Mouse (Mus musculus): ENCODE results near the gene Vil1.

The Vil1 gene

DNA sequence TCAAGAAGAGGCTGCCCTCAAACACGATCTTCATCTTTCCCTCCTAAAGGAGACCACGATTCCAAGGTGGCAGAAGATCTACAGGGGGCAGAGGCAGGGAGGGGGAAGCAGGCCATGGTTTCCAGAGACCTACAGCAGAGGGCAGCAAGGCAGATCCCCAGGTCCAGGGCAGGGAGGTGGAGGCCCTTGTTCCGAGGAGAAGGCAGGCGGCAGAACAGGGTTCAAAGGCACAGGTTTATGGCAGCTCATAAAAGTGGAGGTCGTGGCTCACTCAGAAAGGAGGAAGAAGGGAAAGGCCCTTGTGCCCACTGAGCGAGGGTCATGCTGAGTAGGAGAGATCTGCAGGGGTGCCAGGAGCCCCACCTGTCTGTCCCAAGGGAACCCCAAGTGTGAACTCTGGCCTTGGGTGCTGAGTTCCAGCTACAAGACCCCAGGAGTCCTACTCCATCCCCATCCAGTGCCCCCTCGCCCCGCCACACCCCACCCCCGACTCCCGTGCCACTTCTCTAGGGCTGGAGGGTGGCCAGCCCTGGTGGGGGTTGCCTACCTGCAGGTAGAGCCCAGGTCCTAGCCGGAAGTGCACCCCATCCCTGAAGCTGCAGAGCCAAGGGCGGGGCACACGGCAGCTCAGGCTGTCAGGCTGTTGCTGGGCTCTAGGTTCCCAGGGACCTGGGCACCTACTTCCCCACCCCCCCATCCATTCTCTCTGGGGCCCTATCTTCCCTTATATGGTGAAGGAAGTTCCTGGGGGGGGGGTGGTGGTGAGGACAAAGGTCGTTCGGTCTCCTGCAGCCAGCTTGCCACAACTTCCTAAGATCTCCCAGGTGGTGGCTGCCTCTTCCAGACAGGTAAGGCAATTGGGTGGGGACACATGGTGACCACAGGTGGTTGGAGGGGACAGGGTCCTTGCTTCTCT, at the start of gene Vil1:
Vil1 (plus strand) TSS at position 788 of the 916 bp plus-strand sequence.
- DNase-seq (ENCODE audit: low read depth, low spot score), result no peak

DNA sequence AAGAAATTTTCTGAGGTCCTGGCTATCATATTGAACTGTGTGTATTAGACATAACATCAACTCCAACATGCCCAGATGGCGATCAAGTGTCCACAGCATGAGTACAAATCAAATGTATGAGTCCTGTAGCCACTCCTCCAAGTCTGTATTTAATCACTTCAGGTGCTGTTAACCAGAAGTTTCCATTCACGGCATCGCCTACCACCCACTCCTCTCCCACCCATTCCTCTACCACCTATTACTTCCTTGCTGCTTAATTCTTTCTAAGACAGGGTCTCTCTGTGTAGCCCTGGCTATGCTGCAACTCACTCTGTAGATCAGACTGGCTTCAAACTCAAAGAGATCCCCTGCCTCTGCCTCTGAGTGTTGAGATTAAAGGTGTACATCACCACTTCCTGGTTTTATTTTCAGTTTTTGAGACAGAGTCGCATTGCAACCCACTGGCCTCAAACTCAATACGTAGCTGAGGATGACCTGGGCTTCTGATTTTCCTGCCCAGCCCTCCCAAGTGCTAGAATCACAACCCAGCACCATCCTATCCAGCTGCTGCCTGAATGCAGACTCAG, 49.1 kb upstream of the Vil1 start:
- DNase-seq (ENCODE audit: low read depth, low spot score), result no peak

DNA sequence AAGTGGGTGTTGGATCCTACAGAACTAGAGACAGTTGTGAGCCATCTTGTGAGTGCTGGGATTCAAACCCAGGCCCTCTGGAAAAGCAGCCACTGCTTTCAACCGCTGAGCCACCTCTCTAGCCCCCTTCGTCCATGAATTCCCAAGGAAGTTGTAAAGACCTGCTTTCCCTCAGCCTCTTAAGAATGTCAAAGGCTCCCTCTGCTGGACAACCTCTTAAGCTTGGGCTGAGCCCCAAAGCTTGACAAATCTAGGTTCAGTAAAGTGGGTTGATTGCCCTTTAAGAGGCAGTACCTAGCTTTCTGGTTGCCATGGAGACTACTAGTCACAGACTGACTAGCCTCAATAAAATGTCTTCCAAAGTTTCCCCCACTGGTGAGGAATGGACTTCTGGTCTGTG, 47.4 kb upstream of the Vil1 start, which contains the start of gene Catip:
Catip (plus strand) TSS at position 297 of the 400 bp plus-strand sequence.
- peak; percentile 88 for DNase-seq (ENCODE audit: low read depth, low spot score)

DNA sequence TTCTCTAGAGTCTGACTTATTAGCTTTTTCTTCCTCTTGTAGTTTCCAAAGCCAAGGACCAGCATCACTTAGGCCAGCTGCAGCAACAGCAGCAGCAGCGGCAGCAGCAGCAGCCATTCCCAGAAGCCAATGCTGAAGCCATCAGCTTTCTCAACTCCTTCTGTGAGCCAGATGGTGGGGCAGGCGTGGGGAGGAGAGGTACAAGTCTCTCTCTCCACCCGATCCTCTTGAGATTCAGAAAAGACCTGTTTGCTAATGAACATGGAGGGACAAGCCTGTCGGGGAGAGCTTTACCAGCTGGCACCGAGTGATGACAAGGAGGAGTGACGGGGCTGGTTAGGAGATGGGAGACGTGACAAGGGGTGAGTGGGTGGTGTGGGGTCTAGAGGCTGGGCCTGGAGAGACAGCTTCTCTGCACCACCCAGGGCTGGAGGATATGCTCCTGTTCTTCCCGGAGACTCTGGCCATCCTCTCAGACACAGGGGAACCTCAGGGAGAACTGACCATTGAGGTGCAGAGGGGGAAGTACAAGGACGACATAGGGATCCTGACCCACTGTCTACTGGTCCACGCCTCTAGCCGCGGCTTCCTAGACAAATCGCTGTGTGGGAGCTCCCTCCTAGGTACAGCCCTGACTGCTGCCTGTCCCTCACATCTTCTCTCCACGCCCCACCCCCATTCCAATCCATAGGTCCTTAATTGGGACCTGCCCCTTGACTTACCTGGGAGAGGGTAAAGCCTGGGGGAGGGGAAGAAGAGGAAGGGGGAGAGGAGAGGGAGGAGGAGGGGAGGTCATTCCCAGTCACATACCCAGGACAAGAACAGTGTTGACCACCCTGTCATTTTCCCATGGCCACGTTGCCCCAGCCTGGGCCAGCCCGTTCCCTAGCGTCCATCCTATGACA, 46.6 kb upstream of the Vil1 start:
- no peak for DNase-seq (ENCODE audit: low read depth, low spot score)

DNA sequence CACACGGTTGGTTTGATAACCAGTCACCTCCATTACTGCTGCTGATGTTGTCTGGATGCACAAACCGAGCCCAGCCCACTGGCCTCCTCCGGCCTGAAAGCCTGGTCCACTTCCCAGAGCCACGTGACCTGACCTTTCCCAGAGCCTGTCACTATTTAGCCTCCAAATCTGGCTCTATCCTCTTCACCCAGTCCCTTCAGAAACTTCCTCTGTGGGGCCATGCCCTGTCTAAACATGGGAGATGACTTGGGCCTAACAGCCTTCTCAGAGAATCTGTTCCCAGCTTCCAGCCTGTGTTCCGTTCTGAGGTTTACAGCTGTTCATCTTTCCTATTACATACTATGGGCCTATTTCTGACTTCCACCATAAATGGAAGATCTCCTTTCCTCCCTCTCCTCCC, 45.7 kb upstream of the Vil1 start:
- DNase-seq (ENCODE audit: low read depth, low spot score), result no peak

DNA sequence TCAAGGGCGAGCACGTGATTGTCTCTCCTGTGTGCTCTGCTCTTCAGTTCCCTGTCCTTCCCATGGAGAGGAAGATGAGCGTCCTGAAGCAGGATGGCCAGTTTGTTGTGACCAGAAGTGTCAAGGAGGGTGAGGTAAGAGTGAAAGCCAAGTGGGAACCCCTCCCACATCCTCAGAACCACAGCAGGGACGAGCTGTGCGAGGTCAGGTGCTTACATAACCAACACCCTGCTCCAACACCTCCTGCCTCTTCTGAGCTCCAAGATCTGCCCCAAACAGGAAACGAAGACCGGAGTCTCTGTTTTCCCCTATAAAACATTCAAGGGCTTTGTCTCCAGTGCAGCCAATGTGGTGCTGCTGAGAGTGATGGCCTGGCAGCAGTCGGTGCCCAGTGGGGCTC, 44.9 kb upstream of the Vil1 start:
- no peak for DNase-seq (ENCODE audit: low read depth, low spot score)

DNA sequence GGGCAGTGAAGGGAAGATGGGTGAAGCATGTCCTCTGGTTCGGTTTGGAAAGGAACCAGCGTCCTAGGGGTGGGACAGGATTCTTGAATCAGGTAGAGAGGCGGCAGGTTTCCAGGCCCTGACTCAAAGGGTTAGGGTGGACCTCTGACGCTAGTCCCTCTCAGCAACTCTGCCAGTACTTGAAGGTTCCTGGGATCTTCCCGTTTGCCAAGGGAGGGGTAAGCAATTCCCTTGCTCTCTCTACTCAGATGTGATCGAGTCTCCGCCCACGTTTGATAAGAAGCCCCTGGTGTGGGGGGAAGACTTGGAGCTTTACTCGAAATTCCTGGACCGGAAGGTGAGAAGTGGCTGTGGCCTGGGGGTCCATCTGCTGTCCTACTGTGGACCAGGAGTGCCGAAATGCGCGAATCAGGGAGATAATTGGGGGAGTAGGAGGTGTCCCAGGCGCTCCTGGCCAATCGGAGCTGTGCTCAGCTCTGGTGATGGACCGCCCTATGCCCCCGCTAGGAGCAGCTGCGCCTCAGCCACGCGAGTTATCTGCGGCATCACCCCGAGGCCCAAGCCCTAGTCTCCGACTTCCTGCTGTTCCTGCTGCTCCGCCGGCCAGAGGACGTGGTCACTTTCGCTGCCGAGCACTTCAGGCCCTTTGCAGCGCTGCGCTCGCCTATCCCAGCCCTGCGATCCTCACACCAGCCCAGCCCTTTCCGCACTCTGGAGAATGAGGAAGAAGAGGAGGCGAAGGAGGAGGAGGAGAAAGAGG, 41.1 kb upstream of the Vil1 start:
- DNase-seq (ENCODE audit: low read depth, low spot score), result peak; percentile 54

DNA sequence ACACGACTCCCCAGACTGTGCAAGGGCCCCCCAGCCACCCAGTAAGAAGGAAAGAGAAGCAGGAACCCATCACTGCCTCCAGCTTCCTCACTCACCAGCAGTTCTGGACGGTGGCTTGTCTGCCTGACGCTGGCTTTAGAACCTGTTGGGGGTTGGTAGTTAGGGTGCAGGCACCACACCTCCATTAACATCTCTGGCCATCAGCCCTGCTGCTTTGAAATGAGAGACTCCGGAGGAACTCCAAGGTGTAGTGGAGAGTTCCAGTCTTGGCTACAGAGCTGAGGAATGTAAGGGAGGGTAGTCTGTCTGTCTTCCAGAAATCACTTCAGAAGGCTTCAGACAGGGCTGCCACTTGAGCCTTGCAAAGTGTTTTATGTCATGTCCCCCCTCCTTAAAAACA, 39.1 kb upstream of the Vil1 start:
- DNase-seq (ENCODE audit: low read depth, low spot score), result no peak

DNA sequence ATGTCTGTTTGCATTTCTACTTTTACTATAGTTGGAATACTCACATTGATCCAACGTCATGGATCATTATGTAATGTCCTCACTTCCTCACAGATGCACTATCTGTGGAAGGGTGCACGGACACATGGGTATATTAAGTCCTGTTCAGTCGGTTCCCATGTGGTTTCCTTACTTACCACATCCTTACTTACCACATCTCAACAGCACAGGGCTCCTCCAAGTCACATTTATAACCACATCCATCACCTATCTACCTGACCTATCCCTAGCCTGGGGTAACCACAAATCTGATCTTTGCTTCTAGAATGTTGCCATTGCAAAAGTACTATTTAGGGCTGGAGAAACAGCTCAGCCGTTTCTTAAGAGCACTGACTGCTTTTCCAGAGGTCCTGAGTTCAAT, 35.8 kb upstream of the Vil1 start:
- DNase-seq (ENCODE audit: low read depth, low spot score), result no peak

- DNase-seq (ENCODE audit: low read depth, low spot score), result no peak
Observed at GRCm38 (mm10) chr1:74374980-74375379, 34.2 kb upstream of the Vil1 start, which contains the start of gene Slc11a1. Gene Slc11a1 (plus strand): TSS chr1:74375195.

GRCm38 (mm10) chr1:74375561-74375960, 33.6 kb upstream of the Vil1 start:
- no peak for DNase-seq (ENCODE audit: low read depth, low spot score)

DNA sequence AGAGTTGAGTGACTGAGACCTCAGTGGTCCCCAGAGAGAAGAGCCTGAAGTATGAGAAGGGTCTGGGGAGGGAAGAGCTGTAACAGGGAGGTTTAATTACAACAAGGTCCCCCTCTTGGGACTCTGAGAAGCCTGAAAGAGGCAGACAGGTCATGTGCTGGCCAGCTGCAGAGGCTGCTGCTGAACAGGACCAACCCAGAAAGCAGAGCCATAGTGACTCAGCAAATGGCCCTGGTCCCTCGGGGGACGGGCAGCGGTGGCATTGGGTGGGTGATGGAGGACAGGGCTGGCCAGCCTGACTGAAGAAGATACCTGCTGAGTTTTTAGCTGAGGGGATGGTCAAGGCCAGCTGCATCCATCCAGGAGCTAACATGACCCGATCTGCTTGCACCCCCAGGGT, 32.8 kb upstream of the Vil1 start:
- DNase-seq (ENCODE audit: low read depth, low spot score), result no peak

GRCm38 (mm10) chr1:74379058-74379504, 30.1 kb upstream of the Vil1 start:
- DNase-seq (ENCODE audit: low read depth, low spot score), result no peak

- no peak for DNase-seq (ENCODE audit: low read depth, low spot score)
Observed at GRCm38 (mm10) chr1:74380484-74380883, 28.7 kb upstream of the Vil1 start.

DNA sequence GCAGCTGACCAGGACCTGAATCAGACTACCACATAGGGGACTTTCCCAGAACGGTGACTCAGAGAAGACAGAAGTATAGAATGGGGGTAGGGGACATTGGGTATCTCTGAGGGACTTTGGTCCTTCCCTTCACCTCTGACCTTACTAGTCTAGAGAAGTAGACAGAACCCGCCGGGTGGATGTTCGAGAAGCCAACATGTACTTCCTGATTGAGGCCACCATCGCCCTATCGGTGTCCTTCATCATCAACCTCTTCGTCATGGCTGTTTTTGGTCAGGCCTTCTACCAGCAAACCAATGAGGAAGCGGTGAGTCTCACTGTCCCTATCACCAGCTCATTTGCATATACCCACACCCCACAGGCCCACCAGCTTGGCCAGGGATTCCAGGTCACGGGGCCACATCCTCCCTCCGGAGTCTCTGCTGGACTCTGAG, 27.6 kb upstream of the Vil1 start:
- no peak for DNase-seq (ENCODE audit: low read depth, low spot score)

DNA sequence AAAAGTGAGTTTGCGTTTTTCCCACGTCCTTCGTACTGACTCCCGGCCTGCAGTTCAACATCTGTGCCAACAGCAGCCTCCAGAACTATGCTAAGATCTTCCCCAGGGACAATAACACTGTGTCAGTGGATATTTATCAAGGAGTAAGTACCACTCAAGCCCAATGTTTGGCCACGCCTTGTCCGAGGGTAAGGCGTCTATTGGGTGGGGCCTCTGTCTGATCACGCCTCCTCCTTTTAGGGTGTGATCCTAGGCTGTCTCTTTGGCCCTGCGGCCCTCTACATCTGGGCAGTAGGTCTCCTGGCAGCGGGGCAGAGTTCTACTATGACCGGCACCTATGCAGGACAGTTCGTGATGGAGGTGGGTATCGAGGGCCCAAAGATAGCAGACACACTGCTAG, 25.8 kb upstream of the Vil1 start:
- DNase-seq (ENCODE audit: low read depth, low spot score), result no peak

DNA sequence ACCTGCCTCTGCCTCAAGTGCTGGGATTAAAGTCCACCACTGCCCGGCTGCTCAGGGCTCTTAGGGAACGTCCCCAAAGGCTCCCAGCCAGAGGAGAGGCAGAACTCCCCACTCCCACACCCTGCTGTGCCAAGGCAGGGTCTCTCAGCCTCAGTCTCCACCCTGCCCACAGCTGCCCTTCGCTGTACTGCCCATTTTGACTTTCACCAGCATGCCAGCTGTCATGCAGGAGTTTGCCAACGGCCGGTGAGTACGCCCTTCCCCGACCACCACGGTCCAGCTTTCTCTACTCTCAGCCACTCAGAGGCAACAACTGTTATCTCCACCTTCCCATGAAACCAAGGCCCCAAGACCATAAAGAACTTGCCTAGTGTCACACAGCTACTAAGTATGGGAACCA, 24.7 kb upstream of the Vil1 start:
- DNase-seq (ENCODE audit: low read depth, low spot score), result no peak

GRCm38 (mm10) chr1:74385064-74385463, 24.1 kb upstream of the Vil1 start:
- DNase-seq (ENCODE audit: low read depth, low spot score), result no peak

- DNase-seq (ENCODE audit: low read depth, low spot score), result no peak
Observed at GRCm38 (mm10) chr1:74385531-74385930, 23.6 kb upstream of the Vil1 start.

GRCm38 (mm10) chr1:74386363-74386713, 22.8 kb upstream of the Vil1 start:
- no peak for DNase-seq (ENCODE audit: low read depth, low spot score)

GRCm38 (mm10) chr1:74386714-74387385, 22.3 kb upstream of the Vil1 start:
- peak; percentile 96 for DNase-seq (ENCODE audit: low read depth, low spot score)
